Mouse (Mus musculus) liver, embryonic 14.5 days (tissue): Measurements from ENCODE around the gene Arhgap21. TPM values are rescaled to one million over a fixed set of nuclear protein-coding genes. Genes with fewer than 3 reads are reported as not detected.

Experiments used
- ATAC-seq: fragments of 200-750 bp; cut with Nextera tagmentation; 2 replicates; pipeline ENCODE4 v1.8.0; 2017; ENCODE audit warnings: moderate number of reproducible peaks, mild to moderate bottlenecking, moderate library complexity; ENCODE audit not compliant: insufficient read depth
- DNase-seq, 3 experiments: peaks; one replicate each; pipeline ENCODE4 v3.0.0-alpha.2; 2012 to 2013; ENCODE audit warnings: low read depth in 3 of 3, low spot score in 3 of 3
- H3K27ac ChIP-seq: fragments of 300-500 bp; sonication (generic); 2 replicates; pipeline ENCODE4 v1.5.1; 2014; ENCODE audit warnings: moderate library complexity, mild to moderate bottlenecking, control low read depth, inconsistent platforms
- H3K27me3 ChIP-seq: fragments of 300-500 bp; sonication (generic); 2 replicates; pipeline ENCODE4 v1.6.1; 2014; ENCODE audit warnings: mild to moderate bottlenecking, low read length, moderate library complexity; ENCODE audit not compliant: control insufficient read depth, insufficient read depth
- H3K36me3 ChIP-seq: fragments of 300-500 bp; sonication (generic); replicated peaks from 2 replicates; pipeline ENCODE4 v1.6.1; 2014; ENCODE audit warnings: low read depth; ENCODE audit not compliant: control insufficient read depth, insufficient read depth
- H3K4me1 ChIP-seq, 2 experiments: fragments of 200-500 bp in 1 of 2; fragments of 300-500 bp in 1 of 2; sonication (generic) in 1 of 2; replicated peaks; 2 replicates each; pipeline ENCODE4 v1.6.1; 2012 to 2014; ENCODE audit warnings: antibody characterized with exemption in 1 of 2, inconsistent platforms in 1 of 2, low read length in 1 of 2; ENCODE audit not compliant: control insufficient read depth in 2 of 2, insufficient read depth in 2 of 2
- H3K4me2 ChIP-seq: fragments of 300-500 bp; sonication (generic); 2 replicates; pipeline ENCODE4 v1.6.1; 2014; ENCODE audit warnings: low read depth, mild to moderate bottlenecking, control low read depth, moderate library complexity
- H3K4me3 ChIP-seq, 2 experiments: fragments of 200-500 bp in 1 of 2; fragments of 300-500 bp in 1 of 2; sonication (generic) in 1 of 2; 2 replicates each; pipeline ENCODE4 v1.5.1; 2012 to 2014; ENCODE audit warnings: low read depth in 2 of 2, low read length in 2 of 2, mild to moderate bottlenecking in 2 of 2, control low read depth in 1 of 2, inconsistent platforms in 1 of 2, moderate library complexity in 1 of 2; ENCODE audit not compliant: insufficient read depth in 1 of 2
- H3K9ac ChIP-seq: fragments of 300-500 bp; sonication (generic); replicated peaks from 2 replicates; pipeline ENCODE4 v1.6.1; 2014; ENCODE audit warnings: mild to moderate bottlenecking, control low read depth, moderate library complexity
- H3K9me3 ChIP-seq: fragments of 300-500 bp; sonication (generic); 2 replicates; pipeline ENCODE4 v1.6.1; 2016; ENCODE audit warnings: low read length, mixed read lengths; ENCODE audit not compliant: control insufficient read depth
- CTCF ChIP-seq: IDR thresholded peaks from 2 replicates; pipeline ENCODE4 v1.5.1; 2016; ENCODE audit warnings: antibody characterized with exemption, low read depth, control low read depth
- EP300 ChIP-seq: IDR thresholded peaks from 2 replicates; pipeline ENCODE4 v1.6.1; 2016; ENCODE audit warnings: antibody characterized with exemption, low read depth
- WGBS: fragments of 180-500 bp; shearing (Covaris S2); extraction: QIAGEN DNeasy Blood & Tissue Kit; methylation state at CpG from one replicate; pipeline ENCODE4 v1.1.7; 2014; ENCODE audit not compliant: insufficient replicate concordance; 5-methylcytosine and 5-hydroxymethylcytosine counted together
- polyA plus RNA-seq, 2 experiments: library from polyadenylated mRNA; depleted of rRNA in 1 of 2; stranded (reverse) in 1 of 2; unstranded in 1 of 2; fragments of >200 nt; fragmentation: Nextera tagmentation in 1 of 2; extraction: Ambion mirVana in 1 of 2; gene quantifications; 2 replicates each; pipeline versions ENCODE4 v1.2.1 to v1.2.3; 2012 to 2014

Arhgap21 gene
- polyA plus RNA-seq, 2 experiments: 8.4 to 10.9 TPM

- Histone ChIP-seq H3K27ac (no peak overlapping the region), H3K27me3 (no peaks in the 10 kb centered on the region), H3K9me3 (no peaks in the 10 kb centered on the region), H3K4me3 (no peak overlapping the region), H3K36me3 (peaks cover 18% of the 10 kb centered on the region), H3K4me1 (no peaks in the 10 kb centered on the region; a peak in 1 of 4 replicates), H3K9ac (no peak overlapping the region), H3K4me2 (no peak overlapping the region)
- DNase-seq: no peak
- TF ChIP-seq CTCF: no peak
- TF ChIP-seq EP300: no peak
- no peak for ATAC-seq
Observed at GRCm38 (mm10) chr2:20868052-20868451, 100.6 kb downstream of the Arhgap21 start.

- Histone ChIP-seq H3K9me3 (no peaks in the 10 kb centered on the region), H3K36me3 (peaks cover 35% of the 10 kb centered on the region), H3K27me3 (no peaks in the 10 kb centered on the region), H3K9ac (no peak overlapping the region), H3K4me1 (no peaks in the 10 kb centered on the region; a peak in 1 of 4 replicates), H3K4me2 (no peak overlapping the region), H3K27ac (no peak overlapping the region), H3K4me3 (no peak overlapping the region)
- WGBS: 77% methylated on average over 3 of the region's 3 CpGs
- DNase-seq (no peak), ATAC-seq (no peak)
- TF ChIP-seq EP300 (no peak), CTCF (no peak)
Observed at GRCm38 (mm10) chr2:20865795-20866194, 102.9 kb downstream of the Arhgap21 start.

- Histone ChIP-seq H3K4me2 (no peak overlapping the region), H3K4me3 (no peak overlapping the region), H3K36me3 (peaks cover 46% of the 10 kb centered on the region), H3K27ac (no peak overlapping the region), H3K27me3 (no peaks in the 10 kb centered on the region), H3K4me1 (no peaks in the 10 kb centered on the region; a peak in 1 of 4 replicates), H3K9ac (no peak overlapping the region), H3K9me3 (no peaks in the 10 kb centered on the region)
- DNase-seq: no peak
- TF ChIP-seq CTCF: no peak
- no peak for TF ChIP-seq EP300
- WGBS: 81% methylated on average over 2 of the region's 2 CpGs
- ATAC-seq: no peak
Observed at GRCm38 (mm10) chr2:20864569-20864968, 104.1 kb downstream of the Arhgap21 start.

GRCm38 (mm10) chr2:20860756-20861155 is 107.9 kb downstream of the Arhgap21 start:
- Histone ChIP-seq H3K27ac (no peak overlapping the region), H3K36me3 (peaks cover 71% of the 10 kb centered on the region), H3K4me3 (no peak overlapping the region), H3K4me1 (no peaks in the 10 kb centered on the region), H3K9me3 (no peaks in the 10 kb centered on the region), H3K27me3 (no peaks in the 10 kb centered on the region), H3K4me2 (no peak overlapping the region), H3K9ac (no peak overlapping the region)
- WGBS: 83% methylated on average over 5 of the region's 5 CpGs
- TF ChIP-seq CTCF (no peak), EP300 (no peak)
- ATAC-seq (no peak), DNase-seq (no peak)

- H3K4me2 ChIP-seq: no peak overlapping the region
- no peaks in the 10 kb centered on the region for H3K4me1 ChIP-seq
- H3K36me3 ChIP-seq: peaks cover 53% of the 10 kb centered on the region
- no peak overlapping the region for H3K9ac ChIP-seq
- no peak overlapping the region for H3K27ac ChIP-seq
- 89% methylated on average over 18 of the region's 18 CpGs for WGBS
- no peaks in the 10 kb centered on the region for H3K9me3 ChIP-seq
- no peak for ATAC-seq
- no peak for DNase-seq
- TF ChIP-seq CTCF: no peak
- TF ChIP-seq EP300: no peak
- no peak overlapping the region for H3K4me3 ChIP-seq
- no peaks in the 10 kb centered on the region for H3K27me3 ChIP-seq
Observed at GRCm38 (mm10) chr2:20849346-20849745, 119.3 kb downstream of the Arhgap21 start.
